ENCODE assay signal across 8 mouse cellular contexts in genomic region chr17:27165054-27165773, GRCm38 (mm10). TPM values are rescaled to one million over a fixed set of nuclear protein-coding genes. Genes with fewer than 3 reads are reported as not detected.
DNase-seq lines count a peak whose midpoint lies in the region; ATAC-seq and TF ChIP-seq lines count a peak whose summit lies in the region.

No protein-coding gene starts in this region.

- no peak overlapping the region for H3K4me2 ChIP-seq in limb, embryonic 15.5 days
- H3K4me2 ChIP-seq in neural tube, embryonic 15.5 days: no peak overlapping the region

- no peaks in the 10 kb centered on the region for H3K27me3 ChIP-seq in heart, adult 2 months (ENCODE audit: control insufficient read depth, insufficient read depth, low read length)
- no peaks in the 10 kb centered on the region for H3K27me3 ChIP-seq in limb, embryonic 15.5 days
- no peaks in the 10 kb centered on the region for H3K27me3 ChIP-seq in neural tube, embryonic 15.5 days (replicated peaks)

- peak; percentile 68 for TF ChIP-seq CTCF in heart, adult 2 months (IDR thresholded peaks at IDR 0.05)

- intact Hi-C loops in heart, adult 2 months (cut with DNase I): no loop called here
- intact Hi-C loops in heart, postnatal 36 days (cut with DNase I): no loop called here

- peaks cover 5% of the 10 kb centered on the region; the same call in 1 of the 2 replicates for H3K4me1 ChIP-seq in heart, adult 2 months (ENCODE audit: control insufficient read depth, insufficient read depth, low read length)
- H3K4me1 ChIP-seq in limb, embryonic 15.5 days: peaks cover 30% of the 10 kb centered on the region
- peaks cover 18% of the 10 kb centered on the region for H3K4me1 ChIP-seq in neural tube, embryonic 15.5 days

- WGBS in heart, adult 2 months: 51% methylated on average over 8 of the region's 8 CpGs
- 22% methylated on average over 8 of the region's 8 CpGs for WGBS in limb, embryonic 15.5 days
- 20% methylated on average over 8 of the region's 8 CpGs for WGBS in neural tube, embryonic 15.5 days

- H3K9ac ChIP-seq in heart, adult 2 months (ENCODE audit: low read depth, low read length): no peak overlapping the region
- no peak overlapping the region for H3K9ac ChIP-seq in limb, embryonic 15.5 days
- H3K9ac ChIP-seq in neural tube, embryonic 15.5 days (replicated peaks): no peak overlapping the region

- no peak for TF ChIP-seq POLR2A in heart, adult 2 months (IDR thresholded peaks at IDR 0.05; ENCODE audit: insufficient read depth, low read depth, low read length)

- no peak for TF ChIP-seq EP300 in heart, adult 2 months (IDR thresholded peaks at IDR 0.05; ENCODE audit: insufficient read depth, low read depth, low read length)

- H3K79me2 ChIP-seq in heart, adult 2 months (replicated peaks; ENCODE audit: control insufficient read depth, insufficient read depth, low read length): no peaks in the 10 kb centered on the region

- H3K36me3 ChIP-seq in heart, adult 2 months (ENCODE audit: control insufficient read depth, insufficient read depth, low read length): peaks cover 2% of the 10 kb centered on the region; the same call in 1 of the 2 replicates
- H3K36me3 ChIP-seq in limb, embryonic 15.5 days: no peaks in the 10 kb centered on the region
- H3K36me3 ChIP-seq in neural tube, embryonic 15.5 days: no peaks in the 10 kb centered on the region

- no peak overlapping the region for H3K4me3 ChIP-seq in heart, adult 2 months
- no peak overlapping the region for H3K4me3 ChIP-seq in limb, embryonic 15.5 days
- no peak overlapping the region for H3K4me3 ChIP-seq in neural tube, embryonic 15.5 days (replicated peaks)

- peak; percentile 73 for ATAC-seq in granulocyte monocyte progenitor cell, adult 5-6 weeks (replicated peaks; ENCODE audit: poor library complexity, severe bottlenecking)
- ATAC-seq in limb, embryonic 15.5 days (ENCODE audit: insufficient number of reproducible peaks, low FRiP score, low TSS enrichment, low read depth): 0 out of 2 replicates have a peak, but pooled peaks have one; percentile 16
- peak; percentile 51; the same call in 1 of the 2 replicates for ATAC-seq in neural tube, embryonic 15.5 days (ENCODE audit: low FRiP score)
- no peak for ATAC-seq in CD4-positive, CD25-positive, alpha-beta regulatory T cell, adult 4 months

- DNase-seq in heart, adult 2 months: no peak
- DNase-seq in heart, postnatal 36 days: no peak
- DNase-seq in A20 (ENCODE audit: low read depth, low spot score): peak; percentile 43
- peak; percentile 78 for DNase-seq in brain, adult 2 months (ENCODE audit: low read depth, low spot score)

- H3K9me3 ChIP-seq in limb, embryonic 15.5 days: no peaks in the 10 kb centered on the region
- no peaks in the 10 kb centered on the region for H3K9me3 ChIP-seq in neural tube, embryonic 15.5 days (replicated peaks)

- no peak overlapping the region for H3K27ac ChIP-seq in heart, adult 2 months
- no peak overlapping the region for H3K27ac ChIP-seq in limb, embryonic 15.5 days
- peak overlapping the region; percentile 51 for H3K27ac ChIP-seq in neural tube, embryonic 15.5 days (replicated peaks)

RNA-seq across cellular contexts. Expression of gene Ip6k3, which starts 2.4 kb away (rescaled TPM):
- total RNA-seq in heart, adult 2 months (2021): 1 to 10 TPM; 4.1 to 5.6 TPM
- polyA plus RNA-seq in heart, adult 2 months (2012; rRNA removed): 8.2 and 10.1 TPM in 2 replicates
- 1 to 10 TPM; 4.7 to 7.9 TPM for total RNA-seq in heart, postnatal 36 days (2021)
- total RNA-seq in granulocyte monocyte progenitor cell, adult 5-6 weeks (2014; fragmentation: Nextera tagmentation): not detected in 2 replicates
- total RNA-seq in granulocyte monocyte progenitor cell, adult 5-6 weeks (2017): not detected in 2 replicates
- 0.44 and 1.7 TPM in 2 replicates for polyA plus RNA-seq in limb, embryonic 15.5 days (2015; fragmentation: Nextera tagmentation; extraction: Ambion mirVana)
- polyA plus RNA-seq in neural tube, embryonic 15.5 days (2015; fragmentation: Nextera tagmentation; extraction: Ambion mirVana): 0.23 and 0.40 TPM in 2 replicates
- not detected for polyA plus RNA-seq in CD4-positive, CD25-positive, alpha-beta regulatory T cell, adult 4 months (2017; shearing (Covaris generic))

RNA-seq across cellular contexts. Expression of gene Uqcc2, which starts 31.5 kb away (rescaled TPM):
- total RNA-seq in heart, adult 2 months (2021): 100 to 1,000 TPM; 296 to 343 TPM
- polyA plus RNA-seq in heart, adult 2 months (2012; rRNA removed): 288 and 395 TPM in 2 replicates
- total RNA-seq in heart, postnatal 36 days (2021): 100 to 1,000 TPM; 291 to 337 TPM
- total RNA-seq in granulocyte monocyte progenitor cell, adult 5-6 weeks (2014; fragmentation: Nextera tagmentation): 142 and 196 TPM in 2 replicates
- total RNA-seq in granulocyte monocyte progenitor cell, adult 5-6 weeks (2017): 166 and 171 TPM in 2 replicates
- polyA plus RNA-seq in limb, embryonic 15.5 days (2015; fragmentation: Nextera tagmentation; extraction: Ambion mirVana): 276 and 289 TPM in 2 replicates
- polyA plus RNA-seq in neural tube, embryonic 15.5 days (2015; fragmentation: Nextera tagmentation; extraction: Ambion mirVana): 349 and 390 TPM in 2 replicates
- 100 to 1,000 TPM; 110 to 129 TPM for polyA plus RNA-seq in CD4-positive, CD25-positive, alpha-beta regulatory T cell, adult 4 months (2017; shearing (Covaris generic))

RNA-seq across cellular contexts. Expression of gene Lemd2, which starts 39.1 kb away (rescaled TPM):
- total RNA-seq in heart, adult 2 months (2021): 10 to 100 TPM; 30.0 to 31.4 TPM
- 38.3 and 39.5 TPM in 2 replicates for polyA plus RNA-seq in heart, adult 2 months (2012; rRNA removed)
- total RNA-seq in heart, postnatal 36 days (2021): 10 to 100 TPM; 29.0 to 29.1 TPM
- 36.5 and 36.9 TPM in 2 replicates for total RNA-seq in granulocyte monocyte progenitor cell, adult 5-6 weeks (2014; fragmentation: Nextera tagmentation)
- 23.5 and 29.7 TPM in 2 replicates for total RNA-seq in granulocyte monocyte progenitor cell, adult 5-6 weeks (2017)
- 9.7 and 15.3 TPM in 2 replicates for polyA plus RNA-seq in limb, embryonic 15.5 days (2015; fragmentation: Nextera tagmentation; extraction: Ambion mirVana)
- 16.9 and 19.7 TPM in 2 replicates for polyA plus RNA-seq in neural tube, embryonic 15.5 days (2015; fragmentation: Nextera tagmentation; extraction: Ambion mirVana)
- 10 to 100 TPM; 10.7 to 11.4 TPM for polyA plus RNA-seq in CD4-positive, CD25-positive, alpha-beta regulatory T cell, adult 4 months (2017; shearing (Covaris generic))

Comparison
In these comparisons a context has a peak if more than half of its experiments do, and no peak if none do; other contexts are left out.
1. DNase-seq: peak in A20 (single experiment) and brain, adult 2 months (single experiment); none in heart, adult 2 months (0 of 2) and heart, postnatal 36 days (0 of 2).